Mouse (Mus musculus) hindbrain, embryonic 16.5 days (tissue): ENCODE data around the gene Gm45062. TPM values are rescaled to one million over a fixed set of nuclear protein-coding genes. Genes with fewer than 3 reads are reported as not detected.
"Not testable (repeated sequence)": the region's sequence is repeated elsewhere in the genome, so short reads cannot be mapped to it uniquely, and the experiment has no call there.

Experiments
- ATAC-seq: fragments of 200-750 bp; cut with Nextera tagmentation; 2 replicates; pipeline ENCODE4 v1.8.0; 2017; ENCODE audit warnings: moderate TSS enrichment, moderate library complexity
- H3K27ac ChIP-seq: fragments of 300-500 bp; sonication (generic); 2 replicates; pipeline ENCODE4 v1.5.1; 2014; ENCODE audit warnings: low read depth, mild to moderate bottlenecking, control low read depth, low read length, moderate library complexity
- H3K27me3 ChIP-seq: fragments of 300-500 bp; sonication (generic); replicated peaks from 2 replicates; pipeline ENCODE4 v1.6.1; 2014; ENCODE audit warnings: low read length; ENCODE audit not compliant: control insufficient read depth, insufficient read depth
- H3K36me3 ChIP-seq: fragments of 300-500 bp; sonication (generic); 2 replicates; pipeline ENCODE4 v1.6.1; 2014; ENCODE audit warnings: mild to moderate bottlenecking, low read length, moderate library complexity, mixed read lengths; ENCODE audit not compliant: control insufficient read depth, insufficient read depth
- H3K4me1 ChIP-seq: fragments of 300-500 bp; sonication (generic); 2 replicates; pipeline ENCODE4 v1.6.1; 2014; ENCODE audit warnings: low read depth, low read length; ENCODE audit not compliant: control insufficient read depth, insufficient read depth
- H3K4me2 ChIP-seq: fragments of 300-500 bp; sonication (generic); 2 replicates; pipeline ENCODE4 v1.6.1; 2014; ENCODE audit warnings: mild to moderate bottlenecking, low read length, control low read depth, moderate library complexity
- H3K4me3 ChIP-seq: fragments of 300-500 bp; sonication (generic); 2 replicates; pipeline ENCODE4 v1.5.1; 2014; ENCODE audit warnings: mild to moderate bottlenecking, low read length, control low read depth, moderate library complexity
- H3K9ac ChIP-seq: fragments of 300-500 bp; sonication (generic); 2 replicates; pipeline ENCODE4 v1.6.1; 2014; ENCODE audit warnings: low read depth, mild to moderate bottlenecking, control low read depth, low read length, moderate library complexity
- H3K9me3 ChIP-seq: fragments of 300-500 bp; sonication (generic); 2 replicates; pipeline ENCODE4 v1.6.1; 2014; ENCODE audit warnings: mild to moderate bottlenecking, low read length, moderate library complexity; ENCODE audit not compliant: control insufficient read depth
- whole genome bisulfite sequencing: fragments of 180-500 bp; shearing (Covaris S2); extraction: QIAGEN DNeasy Blood & Tissue Kit; methylation state at CpG from one replicate; pipeline ENCODE4 v1.1.7; 2014; 5-methylcytosine and 5-hydroxymethylcytosine counted together
- polyA plus RNA-seq: library from polyadenylated mRNA; unstranded; fragments of >200 nt; fragmentation: Nextera tagmentation; extraction: Ambion mirVana; gene quantifications from 2 replicates; pipeline ENCODE4 v1.2.1, GENCODE M21; 2015

Gm45062 gene
- polyA plus RNA-seq, 1 experiment from 2014 or later = 11.1 TPM

- Histone ChIP-seq H3K4me1 (no peaks in the 10 kb centered on the region), H3K4me3 (no peak overlapping the region), H3K4me2 (no peak overlapping the region), H3K9me3 (no peaks in the 10 kb centered on the region), H3K27me3 (no peaks in the 10 kb centered on the region), H3K27ac (no peak overlapping the region), H3K36me3 (no peaks in the 10 kb centered on the region), H3K9ac (no peak overlapping the region)
- no peak for ATAC-seq
- WGBS = 78% methylated on average over 2 of the region's 2 CpGs
These were observed 277.7 kb downstream of the Gm45062 start for GRCm38 (mm10) chr6:8536944-8537343.

- not testable (repeated sequence) for H3K9me3 ChIP-seq, H3K9ac ChIP-seq, H3K27me3 ChIP-seq, ATAC-seq, H3K27ac ChIP-seq, H3K4me3 ChIP-seq, H3K4me1 ChIP-seq, H3K4me2 ChIP-seq, H3K36me3 ChIP-seq
- WGBS = 95% methylated on average over 4 of the region's 4 CpGs
These were observed 282.3 kb downstream of the Gm45062 start for GRCm38 (mm10) chr6:8541531-8541930.

- Histone ChIP-seq H3K27ac (no peak overlapping the region), H3K4me3 (no peak overlapping the region), H3K36me3 (peaks cover 2% of the 10 kb centered on the region; the same call in 1 of the 2 replicates), H3K4me1 (no peaks in the 10 kb centered on the region), H3K27me3 (no peaks in the 10 kb centered on the region), H3K4me2 (no peak overlapping the region), H3K9ac (no peak overlapping the region), H3K9me3 (no peaks in the 10 kb centered on the region)
- 88% methylated on average over 5 of the region's 5 CpGs for WGBS
- no peak for ATAC-seq
These were observed 285.6 kb downstream of the Gm45062 start for GRCm38 (mm10) chr6:8544822-8545221.

- no peak overlapping the region for H3K4me3 ChIP-seq
- no peaks in the 10 kb centered on the region for H3K4me1 ChIP-seq
- no peak for ATAC-seq
- WGBS = 93% methylated on average over 7 of the region's 7 CpGs
- H3K27ac ChIP-seq = no peak overlapping the region
- H3K9ac ChIP-seq = no peak overlapping the region
- H3K27me3 ChIP-seq = no peaks in the 10 kb centered on the region
- H3K4me2 ChIP-seq = no peak overlapping the region
- no peaks in the 10 kb centered on the region for H3K9me3 ChIP-seq
- peaks cover 2% of the 10 kb centered on the region; the same call in 1 of the 2 replicates for H3K36me3 ChIP-seq
These were observed 286.5 kb downstream of the Gm45062 start for GRCm38 (mm10) chr6:8545780-8546179.

- no peak for ATAC-seq
- H3K4me2 ChIP-seq = no peak overlapping the region
- H3K27me3 ChIP-seq = no peaks in the 10 kb centered on the region
- no peak overlapping the region for H3K4me3 ChIP-seq
- H3K4me1 ChIP-seq = no peaks in the 10 kb centered on the region
- 91% methylated on average over 2 of the region's 2 CpGs for WGBS
- H3K27ac ChIP-seq = no peak overlapping the region
- H3K36me3 ChIP-seq = no peaks in the 10 kb centered on the region
- H3K9me3 ChIP-seq = no peaks in the 10 kb centered on the region
- no peak overlapping the region for H3K9ac ChIP-seq
These were observed 291.9 kb downstream of the Gm45062 start for GRCm38 (mm10) chr6:8551155-8551554.

GRCm38 (mm10) chr6:8556849-8557571 lies 297.8 kb downstream of the Gm45062 start:
- H3K27ac ChIP-seq = no peak overlapping the region
- no peaks in the 10 kb centered on the region for H3K27me3 ChIP-seq
- no peaks in the 10 kb centered on the region for H3K9me3 ChIP-seq
- no peak overlapping the region for H3K9ac ChIP-seq
- ATAC-seq = no peak
- no peaks in the 10 kb centered on the region for H3K36me3 ChIP-seq
- no peak overlapping the region for H3K4me2 ChIP-seq
- 87% methylated on average over 5 of the region's 5 CpGs for WGBS
- H3K4me3 ChIP-seq = no peak overlapping the region
- no peaks in the 10 kb centered on the region for H3K4me1 ChIP-seq

GRCm38 (mm10) chr6:8560682-8561081 lies 301.4 kb downstream of the Gm45062 start:
- Histone ChIP-seq H3K27me3 (no peaks in the 10 kb centered on the region), H3K36me3 (no peaks in the 10 kb centered on the region), H3K9ac (no peak overlapping the region), H3K27ac (no peak overlapping the region), H3K4me3 (no peak overlapping the region), H3K4me1 (no peaks in the 10 kb centered on the region), H3K4me2 (no peak overlapping the region), H3K9me3 (no peaks in the 10 kb centered on the region)
- ATAC-seq = no peak
- WGBS = 98% methylated on average over 2 of the region's 2 CpGs

GRCm38 (mm10) chr6:8582377-8582776 lies 323.1 kb downstream of the Gm45062 start:
- no peak overlapping the region for H3K9ac ChIP-seq
- no peaks in the 10 kb centered on the region for H3K27me3 ChIP-seq
- no peaks in the 10 kb centered on the region for H3K9me3 ChIP-seq
- WGBS = 94% methylated on average over 9 of the region's 9 CpGs
- no peak overlapping the region for H3K27ac ChIP-seq
- H3K4me3 ChIP-seq = no peak overlapping the region
- H3K36me3 ChIP-seq = no peaks in the 10 kb centered on the region
- ATAC-seq = no peak
- H3K4me2 ChIP-seq = no peak overlapping the region
- no peaks in the 10 kb centered on the region for H3K4me1 ChIP-seq

GRCm38 (mm10) chr6:8583892-8584291 lies 324.6 kb downstream of the Gm45062 start:
- Histone ChIP-seq H3K36me3 (no peaks in the 10 kb centered on the region), H3K4me1 (no peaks in the 10 kb centered on the region), H3K4me3 (no peak overlapping the region), H3K9me3 (no peaks in the 10 kb centered on the region), H3K9ac (no peak overlapping the region), H3K27ac (no peak overlapping the region), H3K27me3 (no peaks in the 10 kb centered on the region), H3K4me2 (no peak overlapping the region)
- WGBS = 97% methylated on average over 3 of the region's 3 CpGs
- no peak for ATAC-seq
